ENCODE assay signal across 18 mouse cellular contexts in genomic region chr7:133262161-133262560, GRCm38 (mm10).
DNase-seq lines count a peak whose midpoint lies in the region; ATAC-seq lines count a peak whose summit lies in the region.
"Had no signal": no experiment of that assay in that cellular context is flagged by ENCODE, and none has a peak within 500 bp of the region (broad histone marks: within the 10 kb centered on the region; RNA-seq: fewer than 3 reads in every experiment).

No protein-coding gene starts in this region.

- no peak overlapping the region for H3K4me3 ChIP-seq in forebrain, embryonic 14.5 days (ENCODE audit: low read depth, low read length)
- H3K4me3 ChIP-seq in forebrain, embryonic 11.5 days (ENCODE audit: low read depth, low read length): no peak overlapping the region
- H3K4me3 ChIP-seq: heart, embryonic 15.5 days; limb, embryonic 12.5 days; liver, embryonic 15.5 days; midbrain, embryonic 13.5 days had no signal

- H3K4me1 ChIP-seq in forebrain, embryonic 14.5 days (ENCODE audit: control insufficient read depth, insufficient read depth, low read length): no peaks in the 10 kb centered on the region
- H3K4me1 ChIP-seq in forebrain, embryonic 11.5 days (replicated peaks; ENCODE audit: control insufficient read depth, insufficient read depth, low read length): no peaks in the 10 kb centered on the region
- H3K4me1 ChIP-seq: heart, embryonic 15.5 days; liver, embryonic 15.5 days; midbrain, embryonic 13.5 days had no signal

- ATAC-seq in forebrain, embryonic 14.5 days: no peak
- no peak for ATAC-seq in forebrain, embryonic 11.5 days (replicated peaks; ENCODE audit: low FRiP score)
- ATAC-seq: intestine, postnatal 0 days; midbrain, embryonic 13.5 days had no signal

- no peaks in the 10 kb centered on the region for H3K27me3 ChIP-seq in forebrain, embryonic 14.5 days (replicated peaks; ENCODE audit: control insufficient read depth, insufficient read depth, low read length)
- H3K27me3 ChIP-seq in forebrain, embryonic 11.5 days (ENCODE audit: control insufficient read depth, insufficient read depth, low read length): no peaks in the 10 kb centered on the region
- H3K27me3 ChIP-seq: limb, embryonic 12.5 days; liver, embryonic 15.5 days; midbrain, embryonic 13.5 days had no signal

- peak; percentile 47 for DNase-seq in forebrain, embryonic 14.5 days (ENCODE audit: low spot score)
- DNase-seq in forebrain, embryonic 11.5 days (ENCODE audit: low spot score): no peak
- DNase-seq in layer of hippocampus, adult 11-12 months (ENCODE audit: low spot score): peak; percentile 11
- DNase-seq in layer of hippocampus, postnatal 36 days: no peak
- peak; percentile 8 for DNase-seq in 3T3-L1 (ENCODE audit: low read depth, low spot score)
- peak; percentile 74 for DNase-seq in cerebellum, adult 9-10 months
- no peak for DNase-seq in B cell, adult 2 months
- DNase-seq: adrenal gland, postnatal 10 days; kidney, postnatal 36 days; right cerebral cortex, postnatal 4 days had no signal

- no peak overlapping the region for H3K9ac ChIP-seq in forebrain, embryonic 14.5 days (ENCODE audit: low read length)
- H3K9ac ChIP-seq in forebrain, embryonic 11.5 days (ENCODE audit: low read length): no peak overlapping the region
- H3K9ac ChIP-seq: heart, embryonic 15.5 days; hindbrain, embryonic 14.5 days; limb, embryonic 12.5 days; liver, embryonic 15.5 days; midbrain, embryonic 13.5 days had no signal

- H3K9me3 ChIP-seq in forebrain, embryonic 14.5 days (replicated peaks; ENCODE audit: control insufficient read depth, low read length): no peaks in the 10 kb centered on the region
- no peaks in the 10 kb centered on the region for H3K9me3 ChIP-seq in forebrain, embryonic 11.5 days (ENCODE audit: control insufficient read depth, low read length)
- H3K9me3 ChIP-seq: heart, embryonic 15.5 days; limb, embryonic 12.5 days; liver, embryonic 15.5 days; midbrain, embryonic 13.5 days had no signal

- H3K27ac ChIP-seq in forebrain, embryonic 14.5 days (ENCODE audit: low read depth, low read length): no peak overlapping the region
- no peak overlapping the region for H3K27ac ChIP-seq in forebrain, embryonic 11.5 days (ENCODE audit: low read depth, low read length)
- H3K27ac ChIP-seq: heart, embryonic 15.5 days; hindbrain, embryonic 14.5 days; limb, embryonic 12.5 days; liver, embryonic 15.5 days; macrophage; midbrain, embryonic 13.5 days had no signal

- WGBS in forebrain, embryonic 14.5 days: 61% methylated on average over 5 of the region's 5 CpGs
- 82% methylated on average over 5 of the region's 5 CpGs for WGBS in forebrain, embryonic 11.5 days

- no peaks in the 10 kb centered on the region for H3K36me3 ChIP-seq in forebrain, embryonic 14.5 days (ENCODE audit: control insufficient read depth, insufficient read depth, low read length)
- no peaks in the 10 kb centered on the region for H3K36me3 ChIP-seq in forebrain, embryonic 11.5 days (ENCODE audit: control insufficient read depth, insufficient read depth, low read length)
- H3K36me3 ChIP-seq: G1E; heart, embryonic 15.5 days; limb, embryonic 12.5 days; liver, embryonic 15.5 days; midbrain, embryonic 13.5 days had no signal

- H3K4me2 ChIP-seq in forebrain, embryonic 14.5 days (ENCODE audit: low read length): no peak overlapping the region
- no peak overlapping the region for H3K4me2 ChIP-seq in forebrain, embryonic 11.5 days (ENCODE audit: low read depth, low read length, severe bottlenecking)
- H3K4me2 ChIP-seq: heart, embryonic 15.5 days; hindbrain, embryonic 14.5 days; limb, embryonic 12.5 days; liver, embryonic 15.5 days; midbrain, embryonic 13.5 days had no signal

Comparison
In these comparisons a context has a peak if more than half of its experiments do, and no peak if none do; other contexts are left out.
1. DNase-seq: peak in forebrain, embryonic 14.5 days (single experiment), layer of hippocampus, adult 11-12 months (single experiment), 3T3-L1 (single experiment) and cerebellum, adult 9-10 months (single experiment); none in forebrain, embryonic 11.5 days (single experiment), layer of hippocampus, postnatal 36 days (0 of 2) and B cell, adult 2 months (0 of 2).